In the genomic region with DNA sequence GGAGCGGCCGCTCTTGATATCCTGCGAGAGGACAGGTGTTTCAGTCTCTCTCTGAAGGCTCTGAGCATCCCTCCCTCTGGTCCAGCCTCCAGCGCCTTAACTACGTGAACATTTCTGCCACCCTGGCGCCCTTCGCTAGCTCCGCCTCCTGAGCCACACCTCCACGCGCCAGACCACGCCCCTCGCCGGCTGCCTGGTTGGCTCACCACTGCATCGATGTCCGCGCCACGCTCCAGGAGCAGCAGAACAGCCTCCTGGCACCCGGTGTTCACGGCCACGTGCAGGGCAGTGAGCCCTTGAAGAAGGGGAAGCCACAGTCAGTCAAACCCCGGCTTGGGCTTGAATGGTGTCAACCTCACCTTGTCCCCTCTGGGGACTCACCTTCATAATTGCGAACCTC, we compare ENCODE assay signal across 8 mouse cellular contexts. TPM values are rescaled to one million over a fixed set of nuclear protein-coding genes. Genes with fewer than 3 reads are reported as not detected.
DNase-seq lines count a peak whose midpoint lies in the region; ATAC-seq and TF ChIP-seq lines count a peak whose summit lies in the region.

No protein-coding gene starts in this region.

- WGBS in heart, adult 2 months = 36% methylated on average over 22 of the region's 22 CpGs
- WGBS in hindbrain, embryonic 10.5 days = 2% methylated on average over 22 of the region's 22 CpGs
- 2% methylated on average over 22 of the region's 22 CpGs for WGBS in limb, embryonic 10.5 days
- WGBS in midbrain, embryonic 15.5 days = 5% methylated on average over 22 of the region's 22 CpGs

- no peaks in the 10 kb centered on the region for H3K36me3 ChIP-seq in heart, adult 2 months (ENCODE audit: control insufficient read depth, insufficient read depth, low read length)
- no peaks in the 10 kb centered on the region for H3K36me3 ChIP-seq in hindbrain, embryonic 10.5 days
- H3K36me3 ChIP-seq in limb, embryonic 10.5 days = no peaks in the 10 kb centered on the region
- no peaks in the 10 kb centered on the region for H3K36me3 ChIP-seq in midbrain, embryonic 15.5 days (replicated peaks)

- H3K9me3 ChIP-seq in hindbrain, embryonic 10.5 days = peaks cover 3% of the 10 kb centered on the region; the same call in 1 of the 2 replicates
- no peaks in the 10 kb centered on the region for H3K9me3 ChIP-seq in limb, embryonic 10.5 days (replicated peaks)
- H3K9me3 ChIP-seq in midbrain, embryonic 15.5 days = no peaks in the 10 kb centered on the region

- H3K79me2 ChIP-seq in heart, adult 2 months (replicated peaks; ENCODE audit: control insufficient read depth, insufficient read depth, low read length) = no peaks in the 10 kb centered on the region

- 0 out of 2 replicates have a peak overlapping the region, but pooled peaks have one; percentile 7 for H3K9ac ChIP-seq in heart, adult 2 months (ENCODE audit: low read depth, low read length)
- peak overlapping the region; percentile 12; the same call in 1 of the 2 replicates for H3K9ac ChIP-seq in midbrain, embryonic 15.5 days

- H3K4me3 ChIP-seq in heart, adult 2 months = no peak overlapping the region
- peak overlapping the region; percentile 32 for H3K4me3 ChIP-seq in hindbrain, embryonic 10.5 days
- peak overlapping the region; percentile 28 for H3K4me3 ChIP-seq in limb, embryonic 10.5 days
- peak overlapping the region; percentile 29 for H3K4me3 ChIP-seq in midbrain, embryonic 15.5 days

- no peak overlapping the region for H3K27ac ChIP-seq in heart, adult 2 months
- H3K27ac ChIP-seq in hindbrain, embryonic 10.5 days = no peak overlapping the region
- no peak overlapping the region for H3K27ac ChIP-seq in limb, embryonic 10.5 days
- no peak overlapping the region for H3K27ac ChIP-seq in midbrain, embryonic 15.5 days

- H3K4me1 ChIP-seq in heart, adult 2 months (ENCODE audit: control insufficient read depth, insufficient read depth, low read length) = peaks cover 3% of the 10 kb centered on the region
- peaks cover 27% of the 10 kb centered on the region for H3K4me1 ChIP-seq in hindbrain, embryonic 10.5 days (replicated peaks)
- H3K4me1 ChIP-seq in limb, embryonic 10.5 days = peaks cover 24% of the 10 kb centered on the region
- H3K4me1 ChIP-seq in midbrain, embryonic 15.5 days = peaks cover 20% of the 10 kb centered on the region

- TF ChIP-seq EP300 in heart, adult 2 months (IDR thresholded peaks at IDR 0.05; ENCODE audit: insufficient read depth, low read depth, low read length) = no peak

- no peaks in the 10 kb centered on the region for H3K27me3 ChIP-seq in heart, adult 2 months (ENCODE audit: control insufficient read depth, insufficient read depth, low read length)
- H3K27me3 ChIP-seq in hindbrain, embryonic 10.5 days (ENCODE audit: insufficient read depth, poor library complexity, severe bottlenecking) = peaks cover 81% of the 10 kb centered on the region
- peaks cover 79% of the 10 kb centered on the region for H3K27me3 ChIP-seq in limb, embryonic 10.5 days (ENCODE audit: low read depth, poor library complexity, severe bottlenecking)
- H3K27me3 ChIP-seq in midbrain, embryonic 15.5 days (replicated peaks) = peaks cover 48% of the 10 kb centered on the region

- no peak for TF ChIP-seq POLR2A in heart, adult 2 months (IDR thresholded peaks at IDR 0.05; ENCODE audit: insufficient read depth, low read depth, low read length)

- DNase-seq in heart, adult 2 months = peak; percentile 61 to 63
- no peak for DNase-seq in heart, adult 9 months (ENCODE audit: low spot score in 2 of 2)
- DNase-seq in embryo, embryonic 10.5 days (ENCODE audit: low spot score) = peak; percentile 47
- peak; percentile 37 for DNase-seq in hindbrain, embryonic 10.5 days (ENCODE audit: low spot score)
- DNase-seq in limb, embryonic 10.5 days (ENCODE audit: low spot score) = peak; percentile 66
- DNase-seq in urinary bladder, postnatal 14 days (ENCODE audit: low spot score) = no peak
- DNase-seq in left cerebral cortex, postnatal 36 days (ENCODE audit: low spot score in 2 of 2) = no peak

- peak overlapping the region; percentile 53 for H3K4me2 ChIP-seq in midbrain, embryonic 15.5 days

- peak; percentile 27; the same call in 1 of the 2 replicates for ATAC-seq in midbrain, embryonic 15.5 days (replicated peaks)

- no peak for TF ChIP-seq CTCF in heart, adult 2 months (IDR thresholded peaks at IDR 0.05)

- intact Hi-C loops in heart, adult 2 months (cut with DNase I) = no loop called here
- intact Hi-C loops in left cerebral cortex, postnatal 36 days (cut with DNase I) = no loop called here

RNA-seq across cellular contexts. Expression of a gene that starts 11.5 kb away (rescaled TPM):
- total RNA-seq in heart, adult 2 months (2021) = 1 to 10 TPM; 3.5 to 6.1 TPM
- polyA plus RNA-seq in heart, adult 2 months (2012; rRNA removed) = 11.9 and 14.0 TPM in 2 replicates
- polyA plus RNA-seq in hindbrain, embryonic 10.5 days (2016; fragmentation: Nextera tagmentation; extraction: Ambion mirVana) = 0.60 and 0.78 TPM in 2 replicates
- polyA plus RNA-seq in limb, embryonic 10.5 days (2016; fragmentation: Nextera tagmentation; extraction: Ambion mirVana) = 0.82 and 1.2 TPM in 2 replicates
- polyA plus RNA-seq in midbrain, embryonic 15.5 days (2015; fragmentation: Nextera tagmentation; extraction: Ambion mirVana) = 0.89 and 1.7 TPM in 2 replicates
- under 1 TPM; 0.27 to 0.32 TPM for total RNA-seq in left cerebral cortex, postnatal 36 days (2021)

RNA-seq across cellular contexts. Expression of a gene that starts 14.5 kb away (rescaled TPM):
- total RNA-seq in heart, adult 2 months (2021) = under 1 TPM; 0.63 to 0.77 TPM
- 0.41 and 1.2 TPM in 2 replicates for polyA plus RNA-seq in heart, adult 2 months (2012; rRNA removed)
- polyA plus RNA-seq in hindbrain, embryonic 10.5 days (2016; fragmentation: Nextera tagmentation; extraction: Ambion mirVana) = 1.2 and 1.8 TPM in 2 replicates
- polyA plus RNA-seq in limb, embryonic 10.5 days (2016; fragmentation: Nextera tagmentation; extraction: Ambion mirVana) = 1.4 and 1.6 TPM in 2 replicates
- 0.40 and 0.57 TPM in 2 replicates for polyA plus RNA-seq in midbrain, embryonic 15.5 days (2015; fragmentation: Nextera tagmentation; extraction: Ambion mirVana)
- total RNA-seq in left cerebral cortex, postnatal 36 days (2021) = not detected

RNA-seq across cellular contexts. Expression of a gene that starts 40.3 kb away (rescaled TPM):
- total RNA-seq in heart, adult 2 months (2021) = 100 to 1,000 TPM; 190 to 214 TPM
- polyA plus RNA-seq in heart, adult 2 months (2012; rRNA removed) = 240 and 262 TPM in 2 replicates
- 46.8 and 57.3 TPM in 2 replicates for polyA plus RNA-seq in hindbrain, embryonic 10.5 days (2016; fragmentation: Nextera tagmentation; extraction: Ambion mirVana)
- polyA plus RNA-seq in limb, embryonic 10.5 days (2016; fragmentation: Nextera tagmentation; extraction: Ambion mirVana) = 53.8 and 58.6 TPM in 2 replicates
- 12.4 and 13.8 TPM in 2 replicates for polyA plus RNA-seq in midbrain, embryonic 15.5 days (2015; fragmentation: Nextera tagmentation; extraction: Ambion mirVana)
- total RNA-seq in left cerebral cortex, postnatal 36 days (2021) = 10 to 100 TPM; 12.2 to 13.1 TPM

RNA-seq across cellular contexts. Expression of a gene that starts 40.7 kb away (rescaled TPM):
- total RNA-seq in heart, adult 2 months (2021) = not detected
- not detected in 2 replicates for polyA plus RNA-seq in heart, adult 2 months (2012; rRNA removed)
- 0.20 TPM in 1 of 2 replicates, not detected in the other for polyA plus RNA-seq in hindbrain, embryonic 10.5 days (2016; fragmentation: Nextera tagmentation; extraction: Ambion mirVana)
- not detected in 2 replicates for polyA plus RNA-seq in limb, embryonic 10.5 days (2016; fragmentation: Nextera tagmentation; extraction: Ambion mirVana)
- polyA plus RNA-seq in midbrain, embryonic 15.5 days (2015; fragmentation: Nextera tagmentation; extraction: Ambion mirVana) = 15.2 and 15.4 TPM in 2 replicates
- total RNA-seq in left cerebral cortex, postnatal 36 days (2021) = 1 to 10 TPM; 1.2 to 2.1 TPM

RNA-seq across cellular contexts. Expression of a gene that starts 50.0 kb away (rescaled TPM):
- total RNA-seq in heart, adult 2 months (2021) = under 1 TPM in 1 of 2 experiments, not detected in 1; 0.14 TPM
- 0.35 and 0.66 TPM in 2 replicates for polyA plus RNA-seq in heart, adult 2 months (2012; rRNA removed)
- not detected in 2 replicates for polyA plus RNA-seq in hindbrain, embryonic 10.5 days (2016; fragmentation: Nextera tagmentation; extraction: Ambion mirVana)
- polyA plus RNA-seq in limb, embryonic 10.5 days (2016; fragmentation: Nextera tagmentation; extraction: Ambion mirVana) = not detected in 2 replicates
- polyA plus RNA-seq in midbrain, embryonic 15.5 days (2015; fragmentation: Nextera tagmentation; extraction: Ambion mirVana) = 1.1 and 1.2 TPM in 2 replicates
- not detected for total RNA-seq in left cerebral cortex, postnatal 36 days (2021)

Comparison
In these comparisons a context has a peak if more than half of its experiments do, and no peak if none do; other contexts are left out.
1. DNase-seq: peak in heart, adult 2 months (2 of 2), embryo, embryonic 10.5 days (single experiment), hindbrain, embryonic 10.5 days (single experiment) and limb, embryonic 10.5 days (single experiment); none in heart, adult 9 months (0 of 2), urinary bladder, postnatal 14 days (single experiment) and left cerebral cortex, postnatal 36 days (0 of 2).